Mouse (Mus musculus) heart, postnatal 25 days (tissue): ENCODE results near the gene Phospho1. TPM values are rescaled to one million over a fixed set of nuclear protein-coding genes. Genes with fewer than 3 reads are reported as not detected.
A peak's percentile ranks its signal among the peaks of the same experiment; 100 is the strongest.
"Not testable (repeated sequence)": the region's sequence is repeated elsewhere in the genome, so short reads cannot be mapped to it uniquely, and the experiment has no call there.

Experiments used
- DNase-seq: peaks from one replicate; pipeline ENCODE4 v3.0.0; 2022; ENCODE audit warnings: low spot score
- intact Hi-C: fragments of 180-260 bp; cut with DNase I; formaldehyde crosslinking; loops from one replicate; pipeline ENCODE4 v1.15.1; 2025
- total RNA-seq, 2 experiments: library from RNA; stranded (reverse); gene quantifications; 2 replicates each; pipeline ENCODE4 v1.2.3; 2021

The Phospho1 gene
- total RNA-seq, 2 experiments from 2014 or later, result 174 to 181 TPM

GRCm38 (mm10) chr11:95853684-95854083 lies 29.4 kb downstream of the Phospho1 start:
- intact Hi-C loops, result loop anchor here (1.0 to 5.0 kb wide), 2 partner anchors 24 to 81 kb away; no protein-coding TSS in a partner anchor
- DNase-seq, result peak; percentile 33

GRCm38 (mm10) chr11:95857306-95857705 lies 33.0 kb downstream of the Phospho1 start:
- DNase-seq, result no peak
- intact Hi-C loops, result loop anchor here (5.0 kb wide), 1 partner anchor 170 kb away; no protein-coding TSS in a partner anchor

- intact Hi-C loops, result loop anchor here (5.0 kb wide), 1 partner anchor 171 kb away; no protein-coding TSS in a partner anchor
- DNase-seq, result no peak
These were observed 33.6 kb downstream of the Phospho1 start for GRCm38 (mm10) chr11:95857716-95858527.

- intact Hi-C loops, result loop anchor here (5.0 kb wide), 1 partner anchor 171 kb away; no protein-coding TSS in a partner anchor
- DNase-seq, result peak; percentile 95
These were observed 34.5 kb downstream of the Phospho1 start for GRCm38 (mm10) chr11:95858528-95859467.

- intact Hi-C loops, result loop anchor here (5.0 kb wide), 1 partner anchor 172 kb away; no protein-coding TSS in a partner anchor
These were observed 35.2 kb downstream of the Phospho1 start for GRCm38 (mm10) chr11:95859468-95859855.

GRCm38 (mm10) chr11:95860071-95860490 lies 35.8 kb downstream of the Phospho1 start:
- intact Hi-C loops, result no loop called here
- no peak for DNase-seq

More at GRCm38 (mm10) chr11:95859468-95859855, 35.2 kb downstream of the Phospho1 start:
- no peak for DNase-seq

- DNase-seq, result no peak
- intact Hi-C loops, result no loop called here
These were observed 37.1 kb downstream of the Phospho1 start for GRCm38 (mm10) chr11:95861397-95861796.

- intact Hi-C loops, result no loop called here
- no peak for DNase-seq
These were observed 45.1 kb downstream of the Phospho1 start for GRCm38 (mm10) chr11:95869442-95869841.

GRCm38 (mm10) chr11:95869918-95870470 lies 45.7 kb downstream of the Phospho1 start:
- no peak for DNase-seq
- intact Hi-C loops, result no loop called here

- intact Hi-C loops, result loop anchor here (5.0 kb wide), 3 partner anchors 106 to 256 kb away; partner anchors contain the start of gene Ttll6
- no peak for DNase-seq
These were observed 51.5 kb downstream of the Phospho1 start for GRCm38 (mm10) chr11:95875804-95876203.

- no peak for DNase-seq
- intact Hi-C loops, result loop anchor here (5.0 kb wide), 3 partner anchors 106 to 256 kb away; partner anchors contain the start of gene Ttll6
These were observed 52.0 kb downstream of the Phospho1 start for GRCm38 (mm10) chr11:95876296-95876695.

GRCm38 (mm10) chr11:95879861-95880260 lies 55.6 kb downstream of the Phospho1 start:
- not testable (repeated sequence) for DNase-seq
- intact Hi-C loops, result loop anchor here (5.0 kb wide), 3 partner anchors 102 to 252 kb away; partner anchors contain the start of gene Ttll6

Other genes with a start within 250 kb of the Phospho1 start
- under 1 TPM; 0.44 to 0.70 TPM for gene Ngfr, start 236.8 kb upstream of the Phospho1 start, total RNA-seq
- 100 to 1,000 TPM; 384 to 423 TPM for gene Phb, start 157.5 kb upstream of the Phospho1 start, total RNA-seq
- gene Zfp652, start 111.8 kb upstream of the Phospho1 start, total RNA-seq, result 10 to 100 TPM; 48.2 to 49.2 TPM
- gene B130006D01Rik, start 100.9 kb upstream of the Phospho1 start, total RNA-seq, result under 1 TPM; 0.34 to 0.47 TPM
- gene Gngt2, start 12.7 kb downstream of the Phospho1 start, total RNA-seq, result 10 to 100 TPM; 20.6 to 21.9 TPM
- 10 to 100 TPM in 1 of 2 experiments, 1 to 10 TPM in 1; 8.8 to 10.4 TPM for gene Abi3, start 18.0 kb downstream of the Phospho1 start, total RNA-seq
- not detected for gene B4galnt2, start 90.4 kb downstream of the Phospho1 start, total RNA-seq
- under 1 TPM; 0.23 to 0.25 TPM for gene Igf2bp1, start 181.4 kb downstream of the Phospho1 start, total RNA-seq
- gene Gip, start 200.0 kb downstream of the Phospho1 start, total RNA-seq, result not detected
- 10 to 100 TPM; 45.7 to 46.9 TPM for gene Snf8, start 210.4 kb downstream of the Phospho1 start, total RNA-seq
- gene Ube2z, start 240.9 kb downstream of the Phospho1 start, total RNA-seq, result 10 to 100 TPM; 29.0 to 32.2 TPM